Mouse (Mus musculus) urinary bladder, adult 18-20 months (tissue): Measurements from ENCODE around the gene Anp32b.

Source experiments
- DNase-seq, 2 experiments: peaks; one replicate each; pipeline ENCODE4 v3.0.0; 2022; ENCODE audit warnings: low spot score in 2 of 2, mixed read lengths in 2 of 2

Gene Anp32b

GRCm38 (mm10) chr4:46452855-46453719 lies 2.4 kb downstream of the Anp32b start:
- no peak for DNase-seq

DNA sequence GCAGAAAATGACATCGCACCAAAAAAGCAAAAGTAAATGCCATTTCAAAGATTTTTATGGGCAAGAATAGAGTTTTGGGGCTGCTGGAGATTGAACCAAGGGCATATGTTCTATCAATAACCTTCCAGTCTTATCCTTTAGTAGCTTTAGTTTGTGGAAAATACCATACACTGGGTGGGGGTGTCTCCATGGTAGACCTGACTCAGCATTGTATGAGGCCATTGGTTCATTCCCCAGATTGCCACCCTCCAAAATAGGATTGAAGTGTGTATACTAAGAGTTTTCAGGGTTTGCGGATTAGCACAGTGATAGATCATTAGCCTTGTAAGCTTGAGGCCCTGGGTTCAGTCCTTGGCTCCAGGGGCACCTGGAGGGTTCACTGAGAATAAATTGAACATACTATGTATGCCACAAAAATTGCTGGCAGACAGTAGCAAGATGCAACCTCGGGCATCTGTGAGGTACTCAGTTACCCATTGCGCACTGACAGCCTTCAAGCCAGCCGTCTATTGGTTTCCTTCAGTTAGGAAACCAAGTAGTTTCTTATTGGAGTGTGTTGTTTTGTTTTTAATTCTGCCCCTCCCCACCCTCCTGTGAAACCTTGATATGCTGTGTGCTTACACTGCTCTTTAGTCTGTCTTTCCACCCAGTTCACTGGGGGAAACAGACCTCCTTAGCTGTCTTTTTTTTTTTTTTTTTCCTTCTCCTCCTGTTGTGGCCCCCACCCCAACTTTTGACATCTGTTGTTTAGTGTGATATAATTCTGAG lies 3.6 kb downstream of the Anp32b start:
- DNase-seq: no peak

DNA sequence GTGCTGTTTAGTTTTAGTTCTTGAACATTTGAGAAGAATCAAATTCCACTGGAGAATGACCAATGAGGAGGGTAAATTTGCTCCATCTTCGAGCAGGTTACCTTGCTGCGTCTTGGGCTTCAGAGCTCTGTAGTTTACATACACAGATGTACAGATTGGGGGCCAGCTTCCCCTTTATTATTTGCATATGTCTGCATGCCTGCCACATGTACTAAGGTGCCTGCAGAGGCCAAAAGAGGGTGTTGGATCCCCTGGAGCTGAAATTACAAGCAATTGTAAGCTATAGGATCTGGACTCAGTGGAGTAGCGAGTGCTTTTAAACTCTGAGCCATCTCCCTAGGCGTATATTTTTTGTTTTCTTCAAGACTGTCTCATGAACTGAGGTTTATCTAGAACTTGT lies 6.1 kb downstream of the Anp32b start:
- DNase-seq: no peak

DNA sequence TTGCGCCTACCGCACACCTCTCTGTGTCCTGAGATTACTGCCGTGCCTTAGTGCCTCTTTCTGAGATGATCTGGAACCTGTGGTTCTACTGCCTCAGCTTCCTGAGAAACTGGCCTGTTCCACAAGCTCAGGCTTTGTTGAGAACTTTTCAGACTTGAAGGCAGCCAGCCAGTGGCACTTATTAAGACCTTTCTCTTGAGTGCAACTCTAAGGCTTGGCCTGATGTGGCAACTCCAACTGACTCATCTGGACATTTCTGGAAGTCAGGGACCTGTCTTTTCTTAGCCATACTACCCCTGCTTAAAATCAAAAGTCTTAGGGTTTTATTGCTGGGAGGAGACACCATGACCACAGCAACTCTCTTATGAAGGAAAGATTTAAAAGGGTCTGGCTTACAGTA lies 6.5 kb downstream of the Anp32b start:
- DNase-seq: no peak

GRCm38 (mm10) chr4:46458411-46458810 lies 7.7 kb downstream of the Anp32b start:
- no peak for DNase-seq

DNA sequence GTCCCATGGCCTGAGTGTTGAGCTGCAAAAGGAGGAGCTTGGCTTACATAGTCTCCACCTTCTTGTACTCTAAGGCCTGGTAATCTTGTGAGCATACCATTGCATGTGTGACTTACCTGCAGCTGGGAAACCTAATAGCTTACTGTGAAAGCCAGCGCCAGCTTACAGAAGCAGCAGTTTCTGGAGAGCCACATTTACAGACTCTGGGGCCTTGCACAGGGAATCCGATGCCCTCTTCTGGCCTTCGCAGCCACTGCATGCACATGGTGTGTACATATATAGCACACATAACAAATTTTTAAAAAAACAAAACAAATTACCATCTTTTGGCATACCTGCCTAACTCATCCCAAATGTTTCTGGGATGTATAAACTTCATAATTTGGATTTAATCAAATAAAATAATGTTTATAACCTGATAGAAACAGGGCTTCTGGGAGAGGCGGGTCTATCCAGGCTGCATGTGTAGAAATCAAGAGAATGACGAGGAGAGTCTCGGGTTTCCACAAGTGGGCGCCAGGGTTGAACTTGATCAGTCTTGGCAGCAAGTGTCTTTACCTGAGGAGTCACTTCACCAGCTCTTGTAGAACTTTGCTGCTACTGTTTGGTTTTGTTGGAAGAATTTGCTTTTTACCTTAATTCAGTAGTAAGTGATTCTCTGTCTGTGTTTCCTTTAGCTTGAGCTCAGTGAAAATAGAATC lies 12.6 kb downstream of the Anp32b start:
- DNase-seq: no peak

- DNase-seq: no peak
These were observed 15.0 kb downstream of the Anp32b start for GRCm38 (mm10) chr4:46465740-46466139.

- DNase-seq: no peak
These were observed 24.4 kb downstream of the Anp32b start for GRCm38 (mm10) chr4:46475101-46475500.

GRCm38 (mm10) chr4:46479081-46479480 lies 28.4 kb downstream of the Anp32b start:
- DNase-seq: no peak

DNA sequence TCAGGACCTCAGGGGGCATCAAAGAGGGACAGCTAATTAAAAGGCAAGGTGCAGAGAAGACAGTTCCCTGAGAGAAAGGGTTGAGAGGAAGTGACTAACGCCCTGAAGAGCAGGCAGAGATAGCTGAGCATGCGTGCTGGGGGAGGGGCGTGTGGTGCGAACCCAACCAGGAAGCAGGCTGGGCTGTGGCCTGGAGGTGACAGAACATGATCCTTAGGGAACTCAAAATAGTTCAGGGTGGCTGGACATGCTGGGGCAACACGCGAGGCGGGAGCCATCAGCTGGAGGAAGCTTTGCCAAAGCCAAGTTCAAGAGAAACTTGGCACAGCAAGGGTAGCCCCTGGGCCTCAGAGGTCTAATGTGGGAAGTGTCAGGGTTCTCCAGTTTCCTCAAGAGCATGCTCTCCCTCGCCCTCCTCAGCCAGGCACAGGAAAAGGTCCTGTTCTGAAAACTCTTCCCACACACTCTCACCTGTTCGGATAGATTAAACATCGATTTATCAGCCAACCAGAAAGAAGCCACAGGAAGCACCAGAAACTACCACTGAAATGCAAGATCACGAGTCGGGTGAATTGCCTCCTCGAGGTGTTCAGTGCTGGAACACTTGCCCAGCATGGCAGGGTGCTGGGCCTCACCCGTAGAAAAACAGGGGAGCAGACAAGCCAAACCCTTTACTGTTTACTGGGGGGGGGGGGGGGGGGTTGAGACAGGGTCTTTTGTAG lies 35.2 kb downstream of the Anp32b start:
- DNase-seq: peak; percentile 68 to 77

DNA sequence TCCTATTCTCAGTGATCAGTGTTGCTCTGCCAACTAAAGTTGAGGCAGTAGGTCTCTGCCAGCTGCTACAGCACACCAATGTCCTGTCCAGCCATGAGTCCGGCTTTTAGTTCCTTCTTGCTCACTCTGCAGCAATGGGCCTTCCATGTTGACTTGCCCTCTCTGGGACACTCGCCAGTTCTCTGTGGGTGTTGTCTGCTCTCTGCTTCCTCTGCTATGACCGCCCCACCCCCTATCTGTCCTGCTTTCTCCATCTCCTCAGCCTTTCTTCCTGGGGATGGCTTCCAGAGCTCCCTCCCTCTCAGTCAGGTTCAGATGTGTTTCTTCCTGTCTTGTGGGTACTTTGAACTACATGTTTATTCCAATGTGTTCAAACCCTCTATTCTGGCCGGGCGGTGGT lies 36.6 kb downstream of the Anp32b start:
- peak in 1 of 2 experiments; percentile 46 for DNase-seq

GRCm38 (mm10) chr4:46489028-46489925 lies 38.6 kb downstream of the Anp32b start, which contains the start of gene Nans:
Gene Nans (plus strand): TSS chr4:46489248.
- DNase-seq: peak; percentile 87 to 92

- no peak for DNase-seq
These were observed 42.4 kb downstream of the Anp32b start for GRCm38 (mm10) chr4:46493071-46493470.

GRCm38 (mm10) chr4:46495543-46495942 lies 44.8 kb downstream of the Anp32b start:
- no peak for DNase-seq

- DNase-seq: peak; percentile 40 to 70
These were observed 46.7 kb downstream of the Anp32b start for GRCm38 (mm10) chr4:46497286-46497892.

DNA sequence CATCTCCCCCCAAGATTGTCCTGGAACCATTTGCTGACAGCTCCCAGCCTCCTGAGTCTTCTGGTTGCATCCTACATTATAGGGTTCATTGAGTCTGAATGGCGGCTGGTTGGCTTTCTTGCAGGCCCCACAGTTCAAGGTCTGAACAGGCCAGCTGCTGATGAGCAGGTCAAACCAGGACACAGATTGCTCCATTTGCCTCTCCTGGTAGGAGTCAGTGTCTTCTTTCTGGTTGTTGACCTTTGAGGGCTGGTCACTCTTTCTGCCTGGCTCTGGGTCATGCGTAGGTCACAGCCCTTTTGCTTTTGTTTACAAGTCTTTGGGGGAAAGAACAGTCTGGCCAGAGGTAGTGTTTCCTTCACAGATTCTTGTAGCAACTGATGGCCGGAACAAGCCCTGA lies 47.8 kb downstream of the Anp32b start:
- DNase-seq: no peak

GRCm38 (mm10) chr4:46498976-46499375 lies 48.3 kb downstream of the Anp32b start:
- DNase-seq: no peak

DNA sequence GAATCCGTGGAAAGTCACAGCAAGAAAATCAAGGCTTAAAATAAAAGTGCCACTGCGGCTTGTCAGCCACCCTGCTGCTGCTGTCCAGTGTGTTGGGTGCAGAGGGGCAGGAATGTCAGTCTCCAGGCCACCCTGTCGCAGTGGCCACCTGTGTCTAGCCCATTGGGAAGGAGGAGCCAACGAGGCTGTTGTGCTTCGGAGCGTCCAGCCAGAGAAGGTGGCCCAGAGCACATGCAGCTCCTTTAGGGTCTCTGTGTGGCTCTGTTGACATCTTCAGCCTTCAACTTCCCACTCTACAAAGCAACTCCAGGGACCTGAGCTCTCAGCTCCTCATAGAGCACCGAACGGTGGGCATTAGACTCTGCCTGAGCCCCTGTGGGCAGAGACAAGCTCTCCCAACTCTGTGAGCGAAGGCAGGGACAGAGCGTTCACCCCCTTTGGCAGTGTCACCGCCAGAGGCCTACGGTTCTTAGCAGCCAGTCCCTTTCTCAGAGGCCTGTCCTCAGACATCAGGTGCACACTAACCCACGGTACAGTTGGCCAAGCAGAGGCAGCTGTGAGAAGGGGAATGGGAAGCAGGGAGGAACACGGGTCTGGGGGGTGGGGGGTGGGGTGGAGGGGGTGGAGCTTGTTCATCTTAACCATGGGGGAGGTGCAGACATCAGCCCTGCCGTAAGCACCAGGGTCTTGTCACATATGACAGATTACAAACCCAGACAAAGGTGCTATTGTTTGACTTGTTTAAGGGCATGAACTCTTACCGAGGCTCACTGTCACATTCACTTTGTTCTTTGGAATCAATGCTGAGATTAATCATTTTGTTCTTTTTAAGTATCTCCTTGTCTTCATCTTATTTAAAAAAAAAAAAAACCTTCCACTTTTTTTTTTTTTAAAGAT lies 52.2 kb downstream of the Anp32b start:
- no peak for DNase-seq

- DNase-seq: no peak
These were observed 53.2 kb downstream of the Anp32b start for GRCm38 (mm10) chr4:46503881-46504280.
